Mouse (Mus musculus) adrenal gland, adult 10 weeks (tissue): ENCODE data around the gene Cdhr1. TPM values are rescaled to one million over a fixed set of nuclear protein-coding genes. Genes with fewer than 3 reads are reported as not detected.

Source experiments
- polyA plus RNA-seq: library from polyadenylated mRNA; stranded (reverse); fragments of 350-450 nt; fragmentation: Illumina TruSeq; extraction: RNeasy Lipid Tissue Mini Kit (QIAGEN cat#74804); gene quantifications from one replicate; pipeline ENCODE4 v1.2.3, GENCODE M21; 2014; ENCODE audit warnings: low read depth, low replicate concordance

Cdhr1 gene
- 0.12 TPM for polyA plus RNA-seq

DNA sequence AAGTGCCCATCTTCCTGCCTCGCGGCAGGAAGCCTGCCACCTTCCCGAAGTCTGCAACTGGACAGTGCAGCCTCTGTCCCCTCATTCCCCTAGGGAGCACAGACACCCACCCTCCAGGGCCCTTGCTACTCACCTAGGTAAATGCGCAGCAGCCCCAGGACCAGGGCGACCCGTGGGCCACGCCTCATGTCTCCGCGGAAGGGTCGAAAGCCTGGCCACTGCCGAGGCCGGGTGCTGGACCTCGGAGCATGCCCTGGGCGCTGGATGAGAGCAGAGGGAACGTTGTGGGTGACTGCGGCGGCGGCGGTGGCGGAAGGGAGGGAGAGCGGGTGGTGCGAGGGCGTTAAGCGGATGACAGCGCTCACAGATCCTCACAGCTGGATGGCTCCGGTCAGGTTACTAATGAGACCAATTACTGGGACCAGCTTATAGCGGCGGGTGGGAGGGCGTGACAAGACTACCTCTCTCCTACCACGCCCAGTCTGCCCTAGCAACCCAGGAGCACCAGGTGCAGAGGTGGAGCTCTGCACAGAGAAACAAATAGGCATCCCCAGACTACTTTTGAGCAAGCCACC, at the start of gene Cdhr1:
Cdhr1 (minus strand) TSS at position 392 of the 575 bp plus-strand sequence.

DNA sequence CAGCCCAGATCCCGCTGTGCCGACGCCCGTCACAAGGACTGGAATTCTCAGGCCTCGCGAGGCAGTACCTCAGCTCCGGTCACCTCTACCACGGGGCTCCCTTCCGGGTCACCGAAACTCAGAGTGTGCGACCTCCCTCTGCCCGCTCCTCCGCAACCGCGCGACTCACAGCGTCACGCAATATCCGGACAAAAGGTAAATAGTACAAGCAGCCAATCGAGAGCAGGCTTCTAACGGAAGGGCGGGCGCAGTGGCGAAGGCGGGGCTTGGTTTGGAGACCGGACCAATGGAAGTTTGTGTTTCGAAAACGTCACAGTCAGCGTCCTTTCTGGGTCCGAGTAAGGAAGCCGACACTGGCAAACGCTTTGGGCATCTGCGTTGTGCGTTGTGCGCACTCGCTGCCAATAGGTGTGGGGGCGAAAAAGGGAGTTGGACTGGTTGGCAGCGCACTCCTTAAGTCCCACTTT, 37.0 kb upstream of the Cdhr1 start, which contains the start of gene Ghitm:
Ghitm (minus strand) TSS at position 146 of the 467 bp plus-strand sequence.

DNA sequence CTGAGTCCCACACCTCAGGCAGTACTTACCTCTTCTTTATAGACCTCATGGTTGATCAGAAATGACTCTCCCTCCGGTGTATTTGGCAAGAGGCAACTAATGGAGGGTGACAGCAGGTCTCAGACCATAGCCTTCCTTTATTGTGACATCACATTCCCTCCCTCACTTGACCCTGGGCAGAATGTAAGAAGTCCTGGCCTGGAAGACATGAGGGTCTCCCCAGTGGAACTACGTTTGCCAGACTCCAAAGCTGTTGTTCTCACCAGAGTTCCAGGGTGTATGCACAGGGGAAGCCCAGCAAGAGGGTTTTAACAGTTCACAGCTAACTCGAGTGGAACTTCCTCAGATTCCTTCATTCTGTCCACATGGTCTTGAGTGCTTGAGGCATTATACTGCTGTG, 15.8 kb upstream of the Cdhr1 start, which contains the start of gene 2610528A11Rik:
2610528A11Rik (minus strand) TSS at position 101 of the 400 bp plus-strand sequence.

DNA sequence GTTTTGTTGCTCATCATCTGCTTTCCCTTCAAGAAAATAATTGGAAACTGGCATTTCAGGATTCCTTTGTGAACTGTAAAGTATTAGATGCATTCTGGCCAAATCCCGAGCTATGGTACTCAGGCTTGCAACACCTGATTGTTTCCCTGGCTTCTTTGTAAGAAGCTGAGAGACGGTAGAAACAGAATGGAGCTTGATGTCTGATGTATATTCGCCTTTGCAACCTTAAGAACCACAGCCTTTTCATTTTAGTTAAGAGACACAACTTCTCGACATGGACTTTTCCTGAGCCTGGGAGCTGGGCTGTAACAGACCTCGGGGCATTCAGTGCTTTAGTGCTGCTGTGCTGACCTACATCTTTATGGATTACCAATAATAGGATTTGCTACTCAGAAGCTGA, 30.5 kb downstream of the Cdhr1 start, which contains the start of gene Lrit2:
Lrit2 (plus strand) TSS at position 301 of the 400 bp plus-strand sequence.

DNA sequence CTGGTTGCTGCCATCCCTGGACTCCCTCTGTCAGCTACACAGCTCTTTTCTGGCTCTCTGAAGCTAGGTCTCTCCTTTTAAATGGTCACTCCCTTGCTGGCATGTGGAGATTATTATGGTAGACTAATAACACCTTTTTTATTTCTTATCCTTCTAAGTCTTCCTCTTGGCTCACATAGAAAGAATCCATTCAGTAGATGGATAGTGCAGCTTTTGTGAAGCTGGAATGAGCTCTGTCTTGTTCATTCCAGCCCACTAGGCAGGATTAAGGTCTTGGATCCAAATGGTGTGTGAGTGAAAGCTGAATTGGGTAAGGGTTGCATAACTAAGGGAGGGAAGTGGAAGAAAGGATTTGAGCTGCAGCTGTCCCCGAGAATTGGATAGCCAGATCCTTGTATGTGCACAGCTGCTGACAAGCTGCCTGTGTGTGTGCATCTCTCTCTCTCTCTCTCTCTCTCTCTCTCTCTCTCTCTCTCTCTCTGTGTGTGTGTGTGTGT, 49.2 kb downstream of the Cdhr1 start, which contains the start of gene Rgr:
Rgr (minus strand) TSS at position 51 of the 497 bp plus-strand sequence.

Other genes starting within 250 kb of the Cdhr1 start
- gene Ccser2, start 129.6 kb downstream of the Cdhr1 start, polyA plus RNA-seq = 64.7 TPM
- gene Rgr, start 49.4 kb downstream of the Cdhr1 start, polyA plus RNA-seq = not detected
- gene Lrit1, start 43.5 kb downstream of the Cdhr1 start, polyA plus RNA-seq = not detected
- gene Lrit2, start 30.4 kb downstream of the Cdhr1 start, polyA plus RNA-seq = not detected
- gene 2610528A11Rik, start 15.7 kb upstream of the Cdhr1 start, polyA plus RNA-seq = not detected
- 1,215 TPM for gene Ghitm, start 36.9 kb upstream of the Cdhr1 start, polyA plus RNA-seq